Mouse (Mus musculus) B cell, adult 2 months (primary cell): ENCODE data around the gene Rragc.

Source experiments
- DNase-seq, 2 experiments: peaks; one replicate each; pipeline ENCODE4 v3.0.0; 2022

Rragc gene

DNA sequence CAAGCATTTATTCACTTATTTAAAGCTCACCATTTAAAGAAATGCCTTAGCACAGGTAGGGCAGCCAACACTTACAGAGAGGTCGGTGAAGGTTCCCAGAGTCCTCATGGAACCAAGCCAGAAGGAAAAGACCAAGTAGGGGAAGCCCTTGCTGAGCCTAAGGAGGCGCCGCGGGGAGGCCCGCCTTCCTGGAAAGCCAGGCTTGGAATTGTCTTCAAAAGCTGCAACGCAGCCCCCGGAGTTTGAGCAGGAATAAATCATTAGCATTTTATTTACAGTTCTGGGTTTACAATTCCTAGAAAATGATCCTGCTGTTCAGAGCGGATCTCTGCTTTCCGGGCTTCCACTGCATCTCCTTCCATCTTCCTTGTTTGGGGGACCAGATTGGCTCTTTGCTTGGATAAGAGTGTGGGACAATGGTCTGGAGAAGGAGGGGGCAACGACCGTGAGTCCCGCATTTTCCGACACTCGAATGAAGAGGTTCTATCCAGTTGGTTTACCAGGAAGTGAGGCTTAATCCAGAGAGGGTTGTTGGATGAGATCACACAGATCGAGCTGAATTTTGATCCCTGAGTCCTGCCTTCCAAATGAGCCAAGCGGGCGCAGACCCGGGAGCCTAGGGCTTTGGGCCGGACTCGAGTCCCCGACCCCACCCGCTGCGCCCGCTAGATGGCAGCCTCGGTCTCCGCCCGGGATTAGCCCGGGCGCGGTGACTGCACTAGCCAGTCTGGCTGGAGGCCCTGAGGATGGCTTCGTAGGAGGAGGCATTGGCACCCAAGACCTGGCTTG lies 39.7 kb downstream of the Rragc start:
- peak; percentile 73 to 74 for DNase-seq

DNA sequence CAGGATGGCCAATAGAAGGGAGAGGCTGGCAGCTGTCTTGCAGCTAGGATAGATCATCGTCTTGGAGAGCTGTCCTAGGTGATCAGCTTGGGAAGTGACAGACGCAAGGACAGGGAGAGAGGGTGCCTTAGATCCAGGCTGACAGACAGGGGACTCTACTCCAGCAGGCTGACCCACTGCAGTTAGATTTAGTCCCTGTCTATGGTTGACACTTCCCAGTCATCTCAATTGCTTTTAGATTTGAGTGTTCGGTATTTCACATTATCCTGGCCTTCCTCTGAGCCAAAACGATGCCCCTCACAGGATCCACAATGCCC lies 40.2 kb downstream of the Rragc start:
- no peak for DNase-seq

DNA sequence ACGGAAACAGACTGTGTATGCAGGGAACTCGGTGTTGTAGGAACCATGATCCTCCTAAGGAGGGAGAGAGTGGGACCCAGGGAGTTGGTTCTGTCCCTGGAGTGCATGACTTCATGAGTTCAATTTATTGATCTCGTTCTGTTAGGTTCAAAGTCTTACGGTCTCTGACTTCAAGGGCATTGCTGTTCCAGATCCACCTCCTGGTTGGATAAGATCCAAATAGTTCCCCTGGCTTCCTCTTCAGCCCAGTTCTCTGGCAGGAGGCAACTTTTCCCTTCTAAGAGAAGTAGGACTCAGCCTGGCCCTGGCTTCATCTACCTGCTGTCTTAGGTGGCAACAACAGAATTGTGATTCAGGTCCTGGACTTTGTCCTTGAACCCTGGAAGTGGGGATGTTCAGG lies 40.6 kb downstream of the Rragc start:
- DNase-seq = no peak

DNA sequence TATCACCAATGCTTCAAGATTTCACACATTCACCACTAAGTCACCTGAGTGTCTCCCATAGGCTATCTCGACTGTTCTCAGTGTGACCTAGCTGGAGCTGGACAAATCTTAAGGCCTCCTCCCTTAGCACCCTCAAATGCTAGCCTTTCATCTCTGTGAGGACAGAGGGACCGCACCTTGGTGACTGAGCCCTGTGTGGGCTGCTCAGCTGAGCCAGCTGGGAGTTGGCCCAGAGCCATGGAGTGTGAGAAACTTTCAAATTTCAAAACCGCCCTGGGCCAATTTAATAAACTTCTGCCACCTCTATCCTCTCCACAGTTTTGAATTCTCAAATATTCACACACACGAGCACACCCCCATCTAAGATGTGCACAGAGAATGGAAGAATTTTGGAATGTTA lies 43.7 kb downstream of the Rragc start:
- no peak for DNase-seq

DNA sequence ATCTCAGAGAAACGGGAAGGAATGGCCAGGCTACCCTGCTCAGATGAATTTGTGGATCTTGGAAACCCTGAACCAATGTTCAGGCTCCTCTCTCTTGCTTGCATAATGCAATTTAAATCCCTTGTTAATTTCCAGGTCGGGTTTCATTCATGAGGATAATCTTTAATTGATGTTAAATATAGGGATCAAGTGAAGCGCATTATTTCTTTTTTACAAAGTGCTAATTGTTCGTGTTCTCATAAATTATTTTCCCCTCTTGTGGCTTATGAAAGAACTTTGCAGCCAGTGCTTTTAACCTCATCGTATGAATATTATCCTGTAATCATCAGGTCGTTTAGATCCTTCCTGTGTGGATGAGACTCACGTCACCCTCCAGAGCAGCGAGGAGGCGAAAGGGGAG lies 45.5 kb downstream of the Rragc start:
- DNase-seq = no peak

DNA sequence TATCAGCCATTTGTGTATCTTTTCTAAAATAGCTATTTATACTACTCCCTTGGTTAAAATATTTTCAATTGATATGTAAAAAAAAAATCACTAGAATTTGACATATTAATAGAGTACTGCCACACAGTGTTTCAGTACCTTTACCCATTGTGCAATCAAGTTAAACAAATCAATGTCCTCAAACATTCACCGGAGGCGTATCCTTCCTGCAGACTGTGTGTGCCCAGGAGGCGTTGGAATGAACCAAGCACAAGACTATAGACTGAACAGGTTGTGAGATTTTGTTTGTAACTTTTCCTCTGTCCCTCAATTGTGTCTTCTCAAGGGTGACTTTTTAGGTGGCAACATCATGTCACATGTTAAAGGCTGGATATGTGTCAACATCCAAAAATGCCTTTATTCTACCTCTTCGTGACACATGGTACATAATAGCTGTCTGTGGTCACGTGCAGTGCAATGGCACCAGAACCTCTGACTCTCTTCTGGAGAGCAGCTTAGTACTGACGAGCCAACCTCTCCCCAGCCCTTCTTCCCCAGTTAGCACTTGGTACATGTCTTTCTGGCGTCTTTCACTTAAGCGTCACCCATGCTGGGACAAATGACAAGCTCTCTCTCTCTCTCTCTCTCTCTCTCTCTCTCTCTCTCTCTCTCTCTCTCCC lies 51.5 kb downstream of the Rragc start:
- no peak for DNase-seq

DNA sequence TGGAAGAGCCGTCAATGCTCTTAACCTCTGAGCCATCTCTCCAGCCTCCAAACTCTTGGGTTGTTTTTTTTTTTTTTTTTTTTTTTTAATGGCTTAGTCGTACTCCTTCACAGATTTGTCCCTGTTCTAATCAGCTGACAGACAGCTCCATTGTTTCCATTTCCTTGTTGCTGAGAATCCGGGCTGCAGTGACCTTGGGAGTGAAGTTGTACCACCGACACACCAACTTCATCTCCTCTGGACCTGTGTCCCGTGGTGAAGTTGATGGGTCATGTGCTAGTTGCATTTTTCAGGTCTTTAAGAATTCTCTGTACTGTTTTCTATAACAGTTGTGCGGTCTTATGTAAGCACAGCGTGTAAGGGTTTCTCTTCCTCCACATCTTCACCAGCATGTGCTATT lies 52.2 kb downstream of the Rragc start:
- no peak for DNase-seq

DNA sequence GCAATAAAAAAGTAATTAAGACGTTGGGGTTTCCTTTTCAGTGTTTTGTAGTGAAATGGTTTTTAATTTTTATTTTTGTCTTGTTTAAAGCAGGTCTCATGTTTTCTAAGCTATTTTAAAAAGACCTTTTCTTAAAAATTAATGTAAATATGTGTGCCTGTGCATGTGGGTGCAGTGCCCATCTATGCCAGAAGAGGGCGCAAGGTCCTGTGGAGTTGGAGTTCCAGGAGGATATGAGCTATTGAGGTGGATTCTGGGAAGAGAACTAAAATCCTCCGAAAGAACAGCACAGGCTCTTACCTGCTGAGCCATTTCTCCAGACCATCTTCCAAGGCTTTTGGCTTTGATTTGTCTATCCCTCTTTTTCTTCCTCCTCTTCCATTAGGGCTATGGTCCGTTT lies 53.8 kb downstream of the Rragc start:
- DNase-seq = no peak

DNA sequence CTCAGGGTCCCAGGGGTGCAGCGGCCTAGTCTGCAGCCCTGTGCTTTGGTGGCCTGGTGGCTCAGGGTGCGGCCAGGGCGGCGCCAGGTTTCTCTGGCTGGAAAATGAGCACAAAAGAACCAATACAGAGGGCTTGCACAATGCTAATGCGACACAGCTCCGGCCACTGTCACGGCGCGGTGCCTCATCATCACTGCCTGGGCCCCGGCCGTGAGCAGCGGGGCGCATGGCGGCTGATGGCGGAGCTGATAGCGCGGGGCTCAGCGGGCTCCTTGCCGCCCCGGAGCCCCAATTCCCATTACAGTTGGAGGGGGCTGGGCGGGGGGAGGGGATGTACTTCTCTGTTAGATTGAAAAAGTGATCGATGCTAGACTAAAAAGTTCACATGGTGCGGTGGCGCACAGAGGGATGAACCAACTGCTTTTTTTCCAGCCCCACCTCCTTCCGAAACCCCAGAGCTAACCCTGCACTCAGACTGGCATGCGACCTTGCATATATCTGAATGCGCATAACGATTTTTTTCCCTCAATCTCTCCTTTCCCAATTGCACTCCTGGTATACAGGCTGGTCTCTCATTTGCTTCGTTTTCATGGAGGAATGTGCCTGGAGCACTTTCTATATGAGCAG lies 55.3 kb downstream of the Rragc start:
- DNase-seq = no peak

DNA sequence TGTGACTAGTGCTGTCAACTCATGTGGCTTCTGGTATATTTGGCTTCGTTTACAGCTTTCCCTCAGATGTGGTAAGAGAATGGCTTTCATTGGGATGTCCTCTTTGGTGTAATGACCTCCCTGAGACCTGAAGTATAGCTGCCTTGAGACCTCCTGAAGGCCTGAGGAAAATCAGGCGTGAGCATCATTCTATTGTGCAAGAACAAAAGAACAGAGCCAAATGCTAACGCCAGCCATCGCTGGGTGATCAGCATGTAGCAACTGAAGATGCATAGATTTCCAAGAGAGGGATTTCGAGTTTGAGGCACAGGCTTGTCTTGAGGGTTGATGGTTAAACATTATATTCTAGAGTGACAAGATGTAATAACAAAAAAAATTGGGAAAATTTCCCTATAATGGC lies 64.9 kb downstream of the Rragc start:
- DNase-seq = no peak
